Mouse (Mus musculus) hindbrain, embryonic 13.5 days (tissue): ENCODE data around the gene Acp5. TPM values are rescaled to one million over a fixed set of nuclear protein-coding genes. Genes with fewer than 3 reads are reported as not detected.

Experiments used
- ATAC-seq: fragments of 200-750 bp; cut with Nextera tagmentation; 2 replicates; pipeline ENCODE4 v1.8.0; 2017; ENCODE audit warnings: moderate TSS enrichment; ENCODE audit not compliant: low FRiP score
- H3K27ac ChIP-seq: fragments of 300-500 bp; sonication (generic); 2 replicates; pipeline ENCODE4 v1.5.1; 2015; ENCODE audit warnings: inconsistent platforms, mild to moderate bottlenecking, moderate library complexity
- H3K27me3 ChIP-seq: fragments of 300-500 bp; sonication (generic); 2 replicates; pipeline ENCODE4 v1.6.1; 2015; ENCODE audit warnings: mild to moderate bottlenecking, inconsistent platforms
- H3K36me3 ChIP-seq: fragments of 300-500 bp; sonication (generic); 2 replicates; pipeline ENCODE4 v1.6.1; 2015; ENCODE audit warnings: mild to moderate bottlenecking, inconsistent platforms
- H3K4me1 ChIP-seq: fragments of 300-500 bp; sonication (generic); replicated peaks from 2 replicates; pipeline ENCODE4 v1.6.1; 2015; ENCODE audit warnings: inconsistent platforms
- H3K4me2 ChIP-seq: fragments of 300-500 bp; sonication (generic); 2 replicates; pipeline ENCODE4 v1.6.1; 2015; ENCODE audit warnings: inconsistent platforms, mild to moderate bottlenecking, moderate library complexity
- H3K4me3 ChIP-seq: fragments of 300-500 bp; sonication (generic); 2 replicates; pipeline ENCODE4 v1.5.1; 2015; ENCODE audit warnings: mild to moderate bottlenecking, inconsistent platforms
- H3K9ac ChIP-seq: fragments of 300-500 bp; sonication (generic); 2 replicates; pipeline ENCODE4 v1.6.1; 2015; ENCODE audit warnings: mild to moderate bottlenecking, inconsistent platforms
- H3K9me3 ChIP-seq: fragments of 300-500 bp; sonication (generic); 2 replicates; pipeline ENCODE4 v1.6.1; 2016; ENCODE audit warnings: inconsistent platforms
- WGBS: fragments of 180-500 bp; shearing (Covaris S2); methylation state at CpG from one replicate; pipeline ENCODE4 v1.1.7; 2015; 5-methylcytosine and 5-hydroxymethylcytosine counted together
- microRNA-seq: library from miRNA; unstranded; fragments of <30 nt; microRNA quantifications from one replicate; pipeline ENCODE4, GENCODE M21; 2016
- polyA plus RNA-seq: library from polyadenylated mRNA; unstranded; fragments of >200 nt; fragmentation: Nextera tagmentation; extraction: Ambion mirVana; gene quantifications from 2 replicates; pipeline ENCODE4 v1.2.1, GENCODE M21; 2015

Acp5 gene
- polyA plus RNA-seq, 1 experiment from 2014 or later = 0.82 TPM

DNA sequence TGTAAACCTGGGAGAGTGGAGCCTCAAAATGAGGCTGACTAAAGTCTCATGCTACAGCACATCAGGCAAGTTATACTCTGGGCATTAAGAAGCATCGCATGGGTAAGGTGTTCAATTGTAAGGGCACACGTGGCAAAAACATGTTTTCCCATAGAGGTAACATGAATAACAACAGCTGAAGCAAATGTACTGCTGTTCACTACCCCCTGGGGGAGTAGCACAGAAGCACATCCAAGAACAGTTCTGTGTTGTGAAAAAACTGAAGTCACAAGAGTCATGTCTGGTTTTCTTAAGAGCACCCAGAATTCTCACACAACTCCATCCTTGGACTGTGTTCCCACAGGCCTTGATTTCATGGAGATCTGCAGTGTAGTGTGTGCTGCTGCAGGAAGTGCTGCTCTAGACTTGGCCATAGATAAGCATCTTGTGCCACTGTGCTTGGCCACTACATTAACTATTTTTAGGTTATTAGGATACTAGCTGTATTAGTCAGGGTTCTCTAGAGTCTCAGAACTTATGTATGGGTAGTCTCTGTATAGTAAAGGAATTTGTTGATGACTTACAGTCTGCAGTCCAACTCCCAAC, 48.4 kb downstream of the Acp5 start:
- 89% methylated on average over 2 of the region's 2 CpGs for WGBS
- Histone ChIP-seq H3K4me2 (no peak overlapping the region), H3K4me1 (peaks cover 25% of the 10 kb centered on the region), H3K9me3 (no peaks in the 10 kb centered on the region), H3K9ac (no peak overlapping the region), H3K4me3 (no peak overlapping the region), H3K27ac (no peak overlapping the region), H3K27me3 (no peaks in the 10 kb centered on the region), H3K36me3 (no peaks in the 10 kb centered on the region)
- no peak for ATAC-seq

DNA sequence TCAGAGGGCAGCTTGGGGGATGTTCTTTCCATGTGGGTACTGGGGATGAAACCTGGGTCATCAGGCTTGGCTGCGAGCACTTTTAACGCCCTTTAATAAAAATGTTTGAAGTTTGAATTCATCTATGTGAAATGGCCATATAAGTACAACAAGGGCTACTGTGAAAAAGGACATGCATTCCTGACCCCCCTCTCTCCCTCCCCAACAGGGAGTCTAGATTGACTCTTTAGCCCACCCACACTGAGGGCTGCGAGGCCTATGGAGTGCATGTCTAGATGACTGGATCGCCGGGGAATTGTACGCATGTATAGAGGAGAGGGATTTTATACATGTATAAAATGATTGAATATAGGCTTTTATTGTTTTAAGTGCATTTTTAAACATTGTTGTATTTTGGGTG, 49.5 kb downstream of the Acp5 start:
- WGBS = 81% methylated on average over 6 of the region's 6 CpGs
- peak overlapping the region; percentile 75 for H3K9ac ChIP-seq
- peak overlapping the region; percentile 69 for H3K4me3 ChIP-seq
- H3K4me2 ChIP-seq = peak overlapping the region; percentile 77
- no peaks in the 10 kb centered on the region for H3K36me3 ChIP-seq
- peak overlapping the region; percentile 76; the same call in 1 of the 2 replicates for H3K27ac ChIP-seq
- H3K4me1 ChIP-seq = peaks cover 25% of the 10 kb centered on the region
- no peaks in the 10 kb centered on the region for H3K27me3 ChIP-seq
- no peak for ATAC-seq
- H3K9me3 ChIP-seq = no peaks in the 10 kb centered on the region

DNA sequence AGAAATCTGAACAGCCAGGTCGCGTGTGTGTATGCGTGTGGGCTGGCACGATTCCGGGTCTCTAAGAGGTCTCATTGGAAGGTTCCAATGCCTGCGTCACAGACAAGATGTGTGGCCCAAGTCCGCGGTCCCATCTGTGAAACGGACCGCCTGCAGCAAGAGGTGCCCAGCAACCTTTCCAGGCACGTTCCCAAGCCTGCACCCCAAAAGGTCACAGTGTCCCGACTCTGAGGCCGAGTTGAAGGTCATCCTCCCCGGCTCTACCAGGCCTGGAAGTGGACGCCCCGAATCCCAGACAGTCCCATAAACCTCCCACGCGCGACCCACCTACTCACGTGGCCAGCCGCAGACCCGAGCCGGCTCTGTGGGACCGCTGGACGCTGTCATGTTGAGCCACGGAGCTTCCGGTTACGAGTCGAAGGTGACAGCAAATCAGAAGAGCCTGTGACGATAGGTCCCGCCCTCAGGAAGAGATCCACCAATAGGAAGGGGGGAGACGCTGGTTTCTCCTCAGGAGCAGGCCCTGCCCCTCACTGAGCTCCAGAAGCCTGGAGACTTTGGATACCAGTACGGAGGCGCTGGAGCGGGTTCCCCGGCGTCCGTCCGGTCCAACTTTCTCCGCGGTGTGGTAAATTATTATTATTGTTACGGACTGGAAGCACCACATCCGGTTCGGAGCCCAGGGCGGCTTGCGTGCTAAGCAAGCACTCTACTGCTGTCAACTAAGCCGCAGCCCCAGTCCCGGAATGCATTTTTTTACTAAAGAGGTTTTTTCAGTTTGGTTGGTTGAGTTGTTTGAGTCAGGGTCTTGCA, 50.3 kb downstream of the Acp5 start, which contains the start of gene Ecsit:
TSS of gene Ecsit (minus strand) at position 417 of the 813 bp plus-strand sequence.
- H3K36me3 ChIP-seq = peaks cover 4% of the 10 kb centered on the region
- peak; percentile 98 for ATAC-seq
- WGBS = under 1% methylated on average over 48 of the region's 48 CpGs

DNA sequence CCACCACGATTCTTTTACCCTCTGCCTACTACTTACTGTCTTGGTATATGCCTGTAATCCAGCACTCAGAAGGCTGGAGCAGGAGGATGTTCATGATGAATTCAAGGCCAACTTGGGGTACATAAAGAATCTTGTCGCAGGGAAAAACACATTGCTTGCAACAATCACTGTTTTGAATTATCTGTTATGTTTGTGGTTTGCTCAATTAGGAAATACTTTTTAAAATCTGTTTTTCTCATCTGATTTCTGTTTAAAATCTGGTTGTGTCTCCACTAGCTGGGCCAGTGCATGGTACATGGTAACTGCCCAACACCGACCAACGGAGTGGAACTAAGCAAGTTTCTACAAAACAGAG, 50.9 kb downstream of the Acp5 start:
- Histone ChIP-seq H3K27ac (no peak overlapping the region), H3K4me3 (peak overlapping the region; percentile 69), H3K9me3 (no peaks in the 10 kb centered on the region), H3K4me2 (peak overlapping the region; percentile 77), H3K27me3 (no peaks in the 10 kb centered on the region), H3K9ac (peak overlapping the region; percentile 75), H3K36me3 (peaks cover 10% of the 10 kb centered on the region), H3K4me1 (peaks cover 25% of the 10 kb centered on the region)
- ATAC-seq = no peak
- WGBS = 35% methylated on average over 4 of the region's 4 CpGs

More for the DNA sequence above, 50.3 kb downstream of the Acp5 start, which contains the start of gene Ecsit:
- peak within 1 kb of the TSS; percentile 76 for H3K27ac ChIP-seq
- peak within 1 kb of the TSS; percentile 69 for H3K4me3 ChIP-seq
- H3K4me2 ChIP-seq = peak within 1 kb of the TSS; percentile 77
- no peaks in the 10 kb centered on the region for H3K9me3 ChIP-seq
- H3K27me3 ChIP-seq = no peaks in the 10 kb centered on the region
- H3K4me1 ChIP-seq = peaks cover 25% of the 10 kb centered on the region
- peak within 1 kb of the TSS; percentile 75 for H3K9ac ChIP-seq

Small RNA genes lying within 50 kb of the gene (microRNA-seq; reads per million reads assigned to microRNA genes)
- gene Mir7084 = not detected

Other genes starting within 250 kb of the Acp5 start
- gene Rab3d, start 217.5 kb downstream of the Acp5 start, polyA plus RNA-seq = 15.9 and 18.5 TPM in 2 replicates
- 8.9 and 10.4 TPM in 2 replicates for gene Ccdc159, start 208.2 kb downstream of the Acp5 start, polyA plus RNA-seq
- gene Tmem205, start 208.2 kb downstream of the Acp5 start, polyA plus RNA-seq = 47.1 and 48.2 TPM in 2 replicates
- gene Plppr2, start 198.7 kb downstream of the Acp5 start, polyA plus RNA-seq = 67.5 and 71.4 TPM in 2 replicates
- 9.1 and 9.7 TPM in 2 replicates for gene Swsap1, start 180.0 kb downstream of the Acp5 start, polyA plus RNA-seq
- 1.9 and 2.2 TPM in 2 replicates for gene Epor, start 172.2 kb downstream of the Acp5 start, polyA plus RNA-seq
- 1.1 TPM in 2 replicates for gene Rgl3, start 146.3 kb downstream of the Acp5 start, polyA plus RNA-seq
- gene Ccdc151, start 133.1 kb downstream of the Acp5 start, polyA plus RNA-seq = 4.1 and 4.4 TPM in 2 replicates
- 99.3 and 101 TPM in 2 replicates for gene Prkcsh, start 132.9 kb downstream of the Acp5 start, polyA plus RNA-seq
- 80.6 and 81.7 TPM in 2 replicates for gene Elavl3, start 83.7 kb downstream of the Acp5 start, polyA plus RNA-seq
- not detected in 2 replicates for gene Gm49318, start 64.5 kb downstream of the Acp5 start, polyA plus RNA-seq
- gene Zfp653, start 64.3 kb downstream of the Acp5 start, polyA plus RNA-seq = 17.7 and 19.5 TPM in 2 replicates
- gene Ecsit, start 50.3 kb downstream of the Acp5 start, polyA plus RNA-seq = 53.5 and 56.5 TPM in 2 replicates
- gene Cnn1, start 36.5 kb downstream of the Acp5 start, polyA plus RNA-seq = 1.4 and 4.5 TPM in 2 replicates
- gene Elof1, start 18.5 kb downstream of the Acp5 start, polyA plus RNA-seq = 179 and 185 TPM in 2 replicates
- 81.3 and 88.2 TPM in 2 replicates for gene Pigyl, start 21.1 kb upstream of the Acp5 start, polyA plus RNA-seq
- 0.17 TPM in 1 of 2 replicates, not detected in the other for gene Zfp872, start 52.4 kb upstream of the Acp5 start, polyA plus RNA-seq
- gene Zfp809, start 90.0 kb upstream of the Acp5 start, polyA plus RNA-seq = 9.0 and 10.9 TPM in 2 replicates
- 7.5 and 7.6 TPM in 2 replicates for gene Zfp599, start 124.2 kb upstream of the Acp5 start, polyA plus RNA-seq
- gene Zfp810, start 171.9 kb upstream of the Acp5 start, polyA plus RNA-seq = 36.0 and 40.6 TPM in 2 replicates